Mouse (Mus musculus) hindlimb bud, embryonic 11.5 days (tissue): ENCODE measurements around the gene Rad51d.

Source experiments
- DNase-seq: peaks from one replicate; pipeline ENCODE4 v3.0.0-alpha.2; 2012; ENCODE audit warnings: low read depth, low spot score; ENCODE audit errors: extremely low spot score

The Rad51d gene

DNA sequence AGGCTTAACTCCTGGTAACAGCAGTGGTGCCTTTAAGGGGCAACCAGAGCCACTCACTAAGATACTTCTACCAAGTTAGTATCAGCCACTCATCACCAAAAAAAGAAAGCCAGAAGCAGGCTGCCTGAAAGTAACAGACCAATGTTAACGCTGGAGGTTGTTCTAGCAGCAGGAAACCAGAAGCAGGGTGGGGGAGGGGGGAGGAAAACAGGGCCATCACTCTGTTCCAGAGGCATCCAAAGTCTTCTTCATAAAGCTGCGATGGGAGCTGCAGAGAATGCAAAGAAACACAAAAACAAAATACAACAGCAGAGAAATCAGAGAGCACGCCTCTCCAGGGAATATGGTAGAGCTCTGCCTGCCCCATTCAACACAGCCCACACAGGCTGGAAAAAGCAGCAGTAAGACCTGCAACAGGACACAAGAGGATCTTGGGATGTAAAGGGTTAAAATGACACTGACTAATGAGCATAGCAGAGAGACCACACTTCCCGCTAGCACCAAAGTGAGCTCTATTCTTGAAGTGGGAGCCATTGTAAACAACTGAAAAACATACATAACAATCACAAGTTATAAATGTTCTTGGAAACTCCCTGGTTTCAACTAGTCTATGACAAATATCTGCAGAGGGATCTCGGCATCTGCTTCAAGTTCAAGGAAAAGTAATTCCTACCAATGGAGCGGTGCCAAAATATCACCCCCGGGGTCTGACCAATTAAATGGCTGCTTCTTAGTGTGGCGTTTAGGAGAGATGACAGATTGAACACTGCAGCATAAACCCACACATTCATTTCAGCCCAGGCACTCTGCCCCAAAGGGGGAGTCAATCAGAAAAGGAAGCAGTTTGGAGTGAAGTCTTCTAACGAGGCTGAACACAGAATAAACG is 59.2 kb downstream of the Rad51d start:
- no peak for DNase-seq

DNA sequence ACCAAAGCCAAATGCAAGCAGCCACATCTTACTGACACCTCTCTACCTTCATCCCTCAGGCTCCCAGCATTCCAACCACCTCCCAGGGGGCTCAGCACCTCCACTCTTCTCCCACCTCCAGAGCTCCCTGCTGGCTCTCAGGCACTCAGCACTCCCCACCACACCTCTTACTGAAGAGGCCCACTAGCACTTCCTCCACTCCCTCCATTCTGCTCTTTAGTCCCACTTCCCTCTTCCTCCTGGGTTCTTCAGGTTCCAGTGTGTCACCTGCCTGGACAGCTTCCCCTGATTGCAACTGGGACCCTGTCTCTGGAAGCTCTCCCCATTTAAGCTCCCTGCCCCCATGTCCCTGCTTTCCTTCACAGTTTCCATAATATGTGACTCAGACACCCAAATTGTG is 63.6 kb downstream of the Rad51d start:
- DNase-seq = no peak
